Comparison of ENCODE assay signal across 24 mouse cellular contexts in the genomic region with DNA sequence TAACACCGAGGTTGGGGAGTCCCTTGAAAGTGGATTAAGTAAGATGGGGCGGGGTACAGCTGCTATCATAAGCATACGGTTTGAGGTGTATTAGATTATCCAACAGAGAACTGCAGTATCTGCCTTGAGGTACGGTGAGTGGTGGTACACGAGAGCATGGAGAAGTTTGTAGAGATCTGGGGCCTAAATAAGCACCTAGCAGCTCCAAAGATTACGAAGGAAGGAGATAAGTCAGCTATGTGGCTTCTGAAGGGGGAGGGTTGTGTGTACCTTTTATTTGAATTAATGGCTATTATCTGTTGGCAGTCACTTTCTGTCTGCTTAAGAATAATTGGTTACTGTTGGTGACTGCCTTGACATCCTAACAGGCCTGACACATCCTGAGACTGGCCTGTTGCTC. TPM values are rescaled to one million over a fixed set of nuclear protein-coding genes. Genes with fewer than 3 reads are reported as not detected.
DNase-seq lines count a peak whose midpoint lies in the region; ATAC-seq and TF ChIP-seq lines count a peak whose summit lies in the region.
"Had no signal": no experiment of that assay in that cellular context is flagged by ENCODE, and none has a peak within 500 bp of the region (broad histone marks: within the 10 kb centered on the region; RNA-seq: fewer than 3 reads in every experiment).

No protein-coding gene starts in this region.

- H3K36me3 ChIP-seq in intestine, embryonic 15.5 days, result peaks cover 28% of the 10 kb centered on the region
- peaks cover 50% of the 10 kb centered on the region for H3K36me3 ChIP-seq in intestine, postnatal 0 days (ENCODE audit: control insufficient read depth, insufficient read depth)
- H3K36me3 ChIP-seq in ES-Bruce4 (ENCODE audit: control insufficient read depth, insufficient read depth, low read length, poor library complexity, severe bottlenecking) (peaks cover 62% of the 10 kb centered on the region), MEL (ENCODE audit: control insufficient read depth in 1 of 2, insufficient read depth in 2 of 2, low read length in 2 of 2) (peaks cover 24 to 26% of the 10 kb centered on the region in 2 experiments)
- H3K36me3 ChIP-seq in liver, embryonic 15.5 days (replicated peaks), result peaks cover 62% of the 10 kb centered on the region
- H3K36me3 ChIP-seq in forebrain, embryonic 10.5 days (replicated peaks), result peaks cover 66% of the 10 kb centered on the region

- H3K9me3 ChIP-seq in intestine, embryonic 15.5 days, result no peaks in the 10 kb centered on the region
- H3K9me3 ChIP-seq in intestine, postnatal 0 days (ENCODE audit: control insufficient read depth), result no peaks in the 10 kb centered on the region
- no peaks in the 10 kb centered on the region for H3K9me3 ChIP-seq in ES-Bruce4 (replicated peaks; ENCODE audit: control insufficient read depth, insufficient read depth, low read length, poor library complexity, severe bottlenecking)
- no peaks in the 10 kb centered on the region for H3K9me3 ChIP-seq in MEL (replicated peaks; ENCODE audit: insufficient read depth, low read length)
- H3K9me3 ChIP-seq in liver, embryonic 15.5 days (replicated peaks), result no peaks in the 10 kb centered on the region
- no peaks in the 10 kb centered on the region for H3K9me3 ChIP-seq in forebrain, embryonic 10.5 days
- H3K9me3 ChIP-seq: embryonic facial prominence, embryonic 15.5 days; heart, embryonic 12.5 days; hindbrain, embryonic 13.5 days; limb, embryonic 10.5 days; neural tube, embryonic 15.5 days had no signal

- TF ChIP-seq RAD21 in MEL (IDR thresholded peaks at IDR 0.05; ENCODE audit: low read depth, low read length), result no peak

- TF ChIP-seq EP300 in ES-Bruce4 (IDR thresholded peaks at IDR 0.05; ENCODE audit: insufficient read depth, low read depth, low read length) (no peak), MEL (IDR thresholded peaks at IDR 0.05; ENCODE audit: low read depth in 1 of 2, low read length in 2 of 2) (peak in 1 of 2 experiments; percentile 24; a peak in 1 of 4 replicates)

- 79% methylated on average over 6 of the region's 6 CpGs for WGBS in intestine, embryonic 15.5 days
- WGBS in intestine, postnatal 0 days, result 63% methylated on average over 6 of the region's 6 CpGs
- whole genome bisulfite sequencing in liver, embryonic 15.5 days (ENCODE audit: insufficient replicate concordance), result 28% methylated on average over 6 of the region's 6 CpGs
- 90% methylated on average over 6 of the region's 6 CpGs for WGBS in forebrain, embryonic 10.5 days

- no peak for ATAC-seq in intestine, embryonic 15.5 days
- ATAC-seq in intestine, postnatal 0 days, result no peak
- no peak for ATAC-seq in liver, embryonic 15.5 days (ENCODE audit: insufficient read depth)
- ATAC-seq: forebrain, postnatal 0 days; midbrain, embryonic 16.5 days; Patski had no signal

- H3K4me2 ChIP-seq in intestine, embryonic 15.5 days (replicated peaks), result no peak overlapping the region
- H3K4me2 ChIP-seq in intestine, postnatal 0 days (replicated peaks; ENCODE audit: low read depth), result no peak overlapping the region
- peak overlapping the region; percentile 80; the same call in 1 of the 2 replicates for H3K4me2 ChIP-seq in liver, embryonic 15.5 days
- H3K4me2 ChIP-seq: embryonic facial prominence, embryonic 15.5 days; heart, embryonic 12.5 days; neural tube, embryonic 15.5 days had no signal

- 0 out of 2 replicates have a peak overlapping the region, but pooled peaks have one; percentile 3 for H3K27ac ChIP-seq in intestine, embryonic 15.5 days
- no peak overlapping the region for H3K27ac ChIP-seq in intestine, postnatal 0 days (ENCODE audit: low read depth, low read length)
- H3K27ac ChIP-seq in ES-Bruce4 (ENCODE audit: insufficient read depth, low read length) (peak overlapping the region; percentile 52), MEL (ENCODE audit: control insufficient read depth, low read depth, low read length) (peak overlapping the region; percentile 81)
- no peak overlapping the region for H3K27ac ChIP-seq in liver, embryonic 15.5 days (replicated peaks)
- H3K27ac ChIP-seq in forebrain, embryonic 10.5 days, result no peak overlapping the region
- H3K27ac ChIP-seq: embryonic facial prominence, embryonic 15.5 days; hindbrain, embryonic 13.5 days; limb, embryonic 10.5 days; neural tube, embryonic 15.5 days had no signal

- DNase-seq in MEL (ENCODE audit: low read depth, low spot score), result peak; percentile 46
- no peak for DNase-seq in lung, postnatal 25 days (ENCODE audit: low spot score)
- no peak for DNase-seq in forebrain, embryonic 10.5 days (ENCODE audit: extremely low spot score, low spot score)
- DNase-seq: B cell, adult 2 months; cerebellum, adult 11 months; cerebellum, postnatal 10 days; forebrain, postnatal 0 days; gastrocnemius, postnatal 14 days; heart, adult 11 months; heart, postnatal 14 days; kidney, adult 8-10 months; kidney, postnatal 10 days; lung, postnatal 10 days had no signal

- H3K9ac ChIP-seq in intestine, embryonic 15.5 days, result no peak overlapping the region
- no peak overlapping the region for H3K9ac ChIP-seq in intestine, postnatal 0 days (ENCODE audit: low read depth, low read length)
- H3K9ac ChIP-seq in ES-Bruce4 (ENCODE audit: low read depth, poor library complexity, severe bottlenecking), result peak overlapping the region; percentile 93
- H3K9ac ChIP-seq in MEL (ENCODE audit: control insufficient read depth, low read depth, low read length, poor library complexity, severe bottlenecking), result peak overlapping the region; percentile 98
- no peak overlapping the region for H3K9ac ChIP-seq in liver, embryonic 15.5 days
- H3K9ac ChIP-seq: embryonic facial prominence, embryonic 15.5 days; forebrain, postnatal 0 days; neural tube, embryonic 15.5 days had no signal

- no peak for TF ChIP-seq CTCF in intestine, postnatal 0 days (IDR thresholded peaks at IDR 0.05; ENCODE audit: low read depth)
- TF ChIP-seq CTCF in ES-Bruce4 (IDR thresholded peaks at IDR 0.05; ENCODE audit: low read depth, low read length) (no peak), MEL (IDR thresholded peaks at IDR 0.05 in 2 of 3, conservative IDR thresholded peaks at IDR 0.05 in 1 of 3; ENCODE audit: control insufficient read depth in 1 of 3, insufficient read depth in 1 of 3, low read depth in 2 of 3, low read length in 3 of 3, poor library complexity in 1 of 3, severe bottlenecking in 1 of 3) (no peak)

- H3K4me3 ChIP-seq in intestine, embryonic 15.5 days (replicated peaks), result no peak overlapping the region
- no peak overlapping the region for H3K4me3 ChIP-seq in intestine, postnatal 0 days (ENCODE audit: low read depth, low read length)
- H3K4me3 ChIP-seq in ES-Bruce4 (ENCODE audit: low read depth, low read length) (no peak overlapping the region), MEL (ENCODE audit: control insufficient read depth in 1 of 2, insufficient read depth in 1 of 2, low read depth in 2 of 2, low read length in 2 of 2) (peak overlapping the region in 1 of 2 experiments; percentile 98; a peak in 1 of 4 replicates)
- H3K4me3 ChIP-seq in liver, embryonic 15.5 days (replicated peaks), result no peak overlapping the region
- no peak overlapping the region for H3K4me3 ChIP-seq in forebrain, embryonic 10.5 days
- H3K4me3 ChIP-seq: heart, embryonic 12.5 days; hindbrain, embryonic 13.5 days; limb, embryonic 10.5 days; neural tube, embryonic 15.5 days had no signal

- peaks cover 25% of the 10 kb centered on the region for H3K79me2 ChIP-seq in MEL (ENCODE audit: control insufficient read depth, insufficient read depth, low read length, poor library complexity)

- H3K27me3 ChIP-seq in intestine, embryonic 15.5 days (replicated peaks), result no peaks in the 10 kb centered on the region
- H3K27me3 ChIP-seq in intestine, postnatal 0 days (replicated peaks; ENCODE audit: control insufficient read depth, insufficient read depth, low read length), result no peaks in the 10 kb centered on the region
- H3K27me3 ChIP-seq in ES-Bruce4 (ENCODE audit: control insufficient read depth, insufficient read depth, low read length, poor library complexity, severe bottlenecking) (no peaks in the 10 kb centered on the region), MEL (ENCODE audit: control insufficient read depth in 1 of 2, insufficient read depth in 2 of 2, low read length in 2 of 2) (no peaks in the 10 kb centered on the region)
- H3K27me3 ChIP-seq in liver, embryonic 15.5 days, result peaks cover 4% of the 10 kb centered on the region; the same call in 1 of the 2 replicates
- no peaks in the 10 kb centered on the region for H3K27me3 ChIP-seq in forebrain, embryonic 10.5 days (ENCODE audit: poor library complexity, severe bottlenecking)
- H3K27me3 ChIP-seq: embryonic facial prominence, embryonic 15.5 days; heart, embryonic 12.5 days; hindbrain, embryonic 13.5 days; neural tube, embryonic 15.5 days; Patski had no signal

- TF ChIP-seq POLR2A in ES-Bruce4 (IDR thresholded peaks at IDR 0.05; ENCODE audit: insufficient read depth, low read length) (no peak), MEL (IDR thresholded peaks at IDR 0.05; ENCODE audit: control insufficient read depth in 1 of 2, insufficient read depth in 1 of 2, low read depth in 1 of 2, low read length in 2 of 2, poor library complexity in 1 of 2) (no peak; a peak in 1 of 4 replicates)

- peaks cover 14% of the 10 kb centered on the region for H3K4me1 ChIP-seq in intestine, embryonic 15.5 days (replicated peaks)
- H3K4me1 ChIP-seq in intestine, postnatal 0 days (replicated peaks; ENCODE audit: control insufficient read depth, insufficient read depth, low read length), result no peaks in the 10 kb centered on the region; the same call in 1 of the 2 replicates
- no peaks in the 10 kb centered on the region for H3K4me1 ChIP-seq in ES-Bruce4 (ENCODE audit: control insufficient read depth, insufficient read depth, low read length)
- H3K4me1 ChIP-seq in MEL (ENCODE audit: control insufficient read depth in 1 of 2, insufficient read depth in 2 of 2, low read length in 2 of 2), result peaks cover 2 to 21% of the 10 kb centered on the region in 2 experiments; a peak in 2 of 4 replicates
- peaks cover 36% of the 10 kb centered on the region for H3K4me1 ChIP-seq in liver, embryonic 15.5 days (replicated peaks)
- H3K4me1 ChIP-seq in forebrain, embryonic 10.5 days, result peaks cover 21% of the 10 kb centered on the region

TF ChIP-seq in MEL, 35 proteins besides CTCF, POLR2A, EP300 and RAD21 (continues in another document):
- no peak for TF ChIP-seq MAFK (IDR thresholded peaks at IDR 0.05; ENCODE audit: borderline replicate concordance, low read depth, low read length)
- peak; percentile 6; the same call in 1 of the 2 replicates for TF ChIP-seq MYB (IDR thresholded peaks at IDR 0.05; ENCODE audit: low read depth, low read length)

RNA-seq across cellular contexts. Expression of gene Rpl31, which starts 2.8 kb away (rescaled TPM):
- polyA plus RNA-seq in intestine, embryonic 15.5 days (2015; fragmentation: Nextera tagmentation; extraction: Ambion mirVana), result 528 and 550 TPM in 2 replicates
- 434 and 438 TPM in 2 replicates for polyA plus RNA-seq in intestine, postnatal 0 days (2015; fragmentation: Nextera tagmentation; extraction: Ambion mirVana)
- 2,420 and 2,624 TPM in 2 replicates for polyA plus RNA-seq in ES-Bruce4 (2011; ENCODE audit: insufficient read depth, insufficient read length, low read depth, missing spikeins)
- total RNA-seq in MEL (2012; rRNA removed), result 2,001 and 2,111 TPM in 2 replicates
- polyA plus RNA-seq in MEL (2012; ENCODE audit: insufficient read depth in 1 of 2, insufficient read length in 2 of 2, low read depth in 1 of 2, low replicate concordance in 2 of 2, missing spikeins in 1 of 2), result 100 to 1,000 TPM in 1 of 2 experiments, not detected in 1; 848 TPM
- polyA plus RNA-seq in liver, embryonic 15.5 days (2015; fragmentation: Nextera tagmentation; extraction: Ambion mirVana), result 238 and 288 TPM in 2 replicates
- polyA plus RNA-seq in forebrain, embryonic 10.5 days (2016; fragmentation: Nextera tagmentation; extraction: Ambion mirVana), result 491 and 499 TPM in 2 replicates

Comparison
In these comparisons a context has a peak if more than half of its experiments do, and no peak if none do; other contexts are left out.
1. H3K27ac ChIP-seq: peak in intestine, embryonic 15.5 days (single experiment), ES-Bruce4 (single experiment) and MEL (single experiment); none in intestine, postnatal 0 days (single experiment), liver, embryonic 15.5 days (single experiment) and forebrain, embryonic 10.5 days (single experiment).
2. H3K9ac ChIP-seq: peak in ES-Bruce4 (single experiment) and MEL (single experiment); none in intestine, embryonic 15.5 days (single experiment), intestine, postnatal 0 days (single experiment) and liver, embryonic 15.5 days (single experiment).